Mouse (Mus musculus) forebrain, embryonic 16.5 days (tissue): ENCODE measurements around the gene Slc16a8. TPM values are rescaled to one million over a fixed set of nuclear protein-coding genes. Genes with fewer than 3 reads are reported as not detected.
A peak's percentile ranks its signal among the peaks of the same experiment; 100 is the strongest.

Source experiments
- ATAC-seq: fragments of 200-750 bp; cut with Nextera tagmentation; 2 replicates; pipeline ENCODE4 v1.8.0; 2017; ENCODE audit warnings: mild to moderate bottlenecking, moderate library complexity
- H3K27ac ChIP-seq: fragments of 300-500 bp; sonication (generic); 2 replicates; pipeline ENCODE4 v1.5.1; 2014; ENCODE audit warnings: low read length, control low read depth
- H3K27me3 ChIP-seq: fragments of 300-500 bp; sonication (generic); replicated peaks from 2 replicates; pipeline ENCODE4 v1.6.1; 2014; ENCODE audit warnings: low read length; ENCODE audit not compliant: control insufficient read depth, insufficient read depth
- H3K36me3 ChIP-seq: fragments of 300-500 bp; sonication (generic); 2 replicates; pipeline ENCODE4 v1.6.1; 2014; ENCODE audit not compliant: control insufficient read depth, insufficient read depth
- H3K4me1 ChIP-seq: fragments of 300-500 bp; sonication (generic); replicated peaks from 2 replicates; pipeline ENCODE4 v1.6.1; 2014; ENCODE audit warnings: low read length; ENCODE audit not compliant: control insufficient read depth, insufficient read depth
- H3K4me2 ChIP-seq: fragments of 300-500 bp; sonication (generic); 2 replicates; pipeline ENCODE4 v1.6.1; 2014; ENCODE audit warnings: mild to moderate bottlenecking, low read length, control low read depth
- H3K4me3 ChIP-seq: fragments of 300-500 bp; sonication (generic); replicated peaks from 2 replicates; pipeline ENCODE4 v1.5.1; 2014; ENCODE audit warnings: mild to moderate bottlenecking, low read length, control low read depth
- H3K9ac ChIP-seq: fragments of 300-500 bp; sonication (generic); replicated peaks from 2 replicates; pipeline ENCODE4 v1.6.1; 2014; ENCODE audit warnings: low read depth, low read length, control low read depth
- H3K9me3 ChIP-seq: fragments of 300-500 bp; sonication (generic); 2 replicates; pipeline ENCODE4 v1.6.1; 2016; ENCODE audit warnings: low read length; ENCODE audit not compliant: control insufficient read depth
- WGBS: fragments of 180-500 bp; shearing (Covaris S2); extraction: QIAGEN DNeasy Blood & Tissue Kit; methylation state at CpG from one replicate; pipeline ENCODE4 v1.1.7; 2014; 5-methylcytosine and 5-hydroxymethylcytosine counted together
- polyA plus RNA-seq: library from polyadenylated mRNA; unstranded; fragments of >200 nt; fragmentation: Nextera tagmentation; extraction: Ambion mirVana; gene quantifications from 2 replicates; pipeline ENCODE4 v1.2.1, GENCODE M21; 2015

The Slc16a8 gene
- polyA plus RNA-seq, 1 experiment from 2014 or later, result 0.62 TPM

- Histone ChIP-seq H3K27me3 (no peaks in the 10 kb centered on the region), H3K4me3 (no peak overlapping the region), H3K36me3 (no peaks in the 10 kb centered on the region), H3K4me1 (no peaks in the 10 kb centered on the region), H3K9ac (no peak overlapping the region), H3K9me3 (no peaks in the 10 kb centered on the region), H3K4me2 (no peak overlapping the region), H3K27ac (no peak overlapping the region)
- ATAC-seq, result no peak
- 75% methylated on average over 26 of the region's 26 CpGs for WGBS
Observed at GRCm38 (mm10) chr15:79212750-79213446, 41.7 kb downstream of the Slc16a8 start.

- WGBS, result 68% methylated on average over 2 of the region's 2 CpGs
- Histone ChIP-seq H3K4me3 (no peak overlapping the region), H3K4me1 (no peaks in the 10 kb centered on the region), H3K27ac (no peak overlapping the region), H3K27me3 (no peaks in the 10 kb centered on the region), H3K4me2 (no peak overlapping the region), H3K36me3 (no peaks in the 10 kb centered on the region), H3K9ac (no peak overlapping the region), H3K9me3 (no peaks in the 10 kb centered on the region)
- ATAC-seq, result no peak
Observed at GRCm38 (mm10) chr15:79210357-79210756, 44.2 kb downstream of the Slc16a8 start.

- Histone ChIP-seq H3K4me2 (no peak overlapping the region), H3K9ac (no peak overlapping the region), H3K36me3 (no peaks in the 10 kb centered on the region), H3K27me3 (no peaks in the 10 kb centered on the region), H3K4me1 (no peaks in the 10 kb centered on the region), H3K4me3 (no peak overlapping the region), H3K27ac (no peak overlapping the region), H3K9me3 (no peaks in the 10 kb centered on the region)
- ATAC-seq, result no peak
- 79% methylated on average over 27 of the region's 27 CpGs for WGBS
Observed at GRCm38 (mm10) chr15:79208758-79209439, 45.7 kb downstream of the Slc16a8 start.

GRCm38 (mm10) chr15:79208211-79208610 lies 46.4 kb downstream of the Slc16a8 start:
- no peaks in the 10 kb centered on the region for H3K4me1 ChIP-seq
- no peaks in the 10 kb centered on the region for H3K27me3 ChIP-seq
- H3K9me3 ChIP-seq, result no peaks in the 10 kb centered on the region
- H3K4me3 ChIP-seq, result no peak overlapping the region
- ATAC-seq, result no peak
- no peak overlapping the region for H3K27ac ChIP-seq
- WGBS, result 77% methylated on average over 6 of the region's 6 CpGs
- H3K36me3 ChIP-seq, result no peaks in the 10 kb centered on the region
- no peak overlapping the region for H3K4me2 ChIP-seq
- no peak overlapping the region for H3K9ac ChIP-seq

GRCm38 (mm10) chr15:79202575-79202974 lies 52.0 kb downstream of the Slc16a8 start:
- 48% methylated on average over 10 of the region's 10 CpGs for WGBS
- Histone ChIP-seq H3K27ac (no peak overlapping the region), H3K4me2 (no peak overlapping the region)

GRCm38 (mm10) chr15:79201491-79202150 lies 52.9 kb downstream of the Slc16a8 start:
- 9% methylated on average over 13 of the region's 13 CpGs for WGBS
- Histone ChIP-seq H3K36me3 (no peaks in the 10 kb centered on the region), H3K9ac (peak overlapping the region; percentile 28), H3K27me3 (no peaks in the 10 kb centered on the region), H3K4me3 (no peak overlapping the region), H3K9me3 (no peaks in the 10 kb centered on the region), H3K27ac (peak overlapping the region; percentile 41; the same call in 1 of the 2 replicates), H3K4me2 (no peak overlapping the region), H3K4me1 (peaks cover 18% of the 10 kb centered on the region)
- ATAC-seq, result peak; percentile 62

More at GRCm38 (mm10) chr15:79202575-79202974, 52.0 kb downstream of the Slc16a8 start:
- H3K9ac ChIP-seq, result no peak overlapping the region; the same call in 1 of the 2 replicates
- H3K36me3 ChIP-seq, result no peaks in the 10 kb centered on the region
- peaks cover 18% of the 10 kb centered on the region for H3K4me1 ChIP-seq
- no peak overlapping the region for H3K4me3 ChIP-seq
- H3K9me3 ChIP-seq, result no peaks in the 10 kb centered on the region
- peak; percentile 67 for ATAC-seq
- no peaks in the 10 kb centered on the region for H3K27me3 ChIP-seq

Other genes starting within 250 kb of the Slc16a8 start
- 403 and 441 TPM in 2 replicates for gene H1f0, start 226.3 kb downstream of the Slc16a8 start, polyA plus RNA-seq
- not detected in 2 replicates for gene Galr3, start 212.9 kb downstream of the Slc16a8 start, polyA plus RNA-seq
- 54.9 and 58.1 TPM in 2 replicates for gene Ankrd54, start 191.9 kb downstream of the Slc16a8 start, polyA plus RNA-seq
- gene Eif3l, start 179.6 kb downstream of the Slc16a8 start, polyA plus RNA-seq, result 188 and 205 TPM in 2 replicates
- gene Micall1, start 145.9 kb downstream of the Slc16a8 start, polyA plus RNA-seq, result 8.2 and 10.0 TPM in 2 replicates
- 253 and 256 TPM in 2 replicates for gene Polr2f, start 113.8 kb downstream of the Slc16a8 start, polyA plus RNA-seq
- gene 1700088E04Rik, start 113.5 kb downstream of the Slc16a8 start, polyA plus RNA-seq, result 11.7 and 13.1 TPM in 2 replicates
- 2.0 and 2.2 TPM in 2 replicates for gene Sox10, start 89.5 kb downstream of the Slc16a8 start, polyA plus RNA-seq
- gene Pick1, start 25.6 kb downstream of the Slc16a8 start, polyA plus RNA-seq, result 76.3 and 102 TPM in 2 replicates
- gene Gm49486, start 25.4 kb downstream of the Slc16a8 start, polyA plus RNA-seq, result 0.82 and 0.94 TPM in 2 replicates
- 2.0 and 3.0 TPM in 2 replicates for gene Baiap2l2, start 30.8 kb upstream of the Slc16a8 start, polyA plus RNA-seq
- gene Pla2g6, start 73.6 kb upstream of the Slc16a8 start, polyA plus RNA-seq, result 26.4 and 31.0 TPM in 2 replicates
- 0.97 and 1.1 TPM in 2 replicates for gene Maff, start 91.9 kb upstream of the Slc16a8 start, polyA plus RNA-seq
- gene Tmem184b, start 148.8 kb upstream of the Slc16a8 start, polyA plus RNA-seq, result 43.4 and 44.0 TPM in 2 replicates
- gene Csnk1e, start 200.8 kb upstream of the Slc16a8 start, polyA plus RNA-seq, result 234 and 240 TPM in 2 replicates